Mouse (Mus musculus) thymus, postnatal 0 days (tissue): ENCODE measurements around the gene Olfr798. TPM values are rescaled to one million over a fixed set of nuclear protein-coding genes. Genes with fewer than 3 reads are reported as not detected.

ENCODE experiments used
- DNase-seq: peaks from one replicate; pipeline ENCODE4 v3.0.0-alpha.2; 2015; ENCODE audit warnings: low spot score
- microRNA-seq: library from miRNA; unstranded; fragments of <30 nt; microRNA quantifications from one replicate; pipeline ENCODE4, GENCODE M21; 2016; ENCODE audit warnings: borderline number of aligned reads
- polyA plus RNA-seq: library from polyadenylated mRNA; unstranded; fragments of >200 nt; fragmentation: Nextera tagmentation; extraction: Ambion mirVana; gene quantifications from 2 replicates; pipeline ENCODE4 v1.2.1, GENCODE M21; 2015

The Olfr798 gene
- polyA plus RNA-seq = not detected in 2 replicates

- DNase-seq = no peak
Measured at GRCm38 (mm10) chr10:129627834-129628233, at the start of gene Olfr798. Olfr798 (minus strand) TSS chr10:129627934.

- DNase-seq = no peak
Measured at GRCm38 (mm10) chr10:129673765-129674164, 46.0 kb upstream of the Olfr798 start, which contains the start of gene Olfr801. Olfr801 (minus strand) TSS chr10:129673865.

DNA sequence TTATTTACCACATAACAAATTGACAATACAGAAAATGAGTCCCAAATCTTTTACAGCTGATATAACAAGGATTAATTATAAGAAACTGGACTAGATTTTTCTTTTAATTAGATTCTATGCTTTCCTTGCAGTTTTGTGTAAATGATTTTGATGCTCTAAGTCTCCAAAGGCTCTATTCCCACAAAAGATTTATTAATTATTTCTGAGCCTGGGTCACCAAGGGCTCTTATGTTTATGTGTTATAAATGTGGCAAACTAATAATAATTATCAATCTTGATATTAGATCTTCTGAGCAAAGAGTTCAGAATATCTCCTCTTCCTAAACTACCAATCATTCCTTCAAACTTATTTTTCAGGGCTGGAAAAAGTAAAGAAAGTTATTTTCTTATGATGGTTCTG is 29.7 kb upstream of the Olfr798 start, which contains the start of gene Olfr800:
Olfr800 (plus strand) TSS at position 301 of the 400 bp plus-strand sequence.
- no peak for DNase-seq

DNA sequence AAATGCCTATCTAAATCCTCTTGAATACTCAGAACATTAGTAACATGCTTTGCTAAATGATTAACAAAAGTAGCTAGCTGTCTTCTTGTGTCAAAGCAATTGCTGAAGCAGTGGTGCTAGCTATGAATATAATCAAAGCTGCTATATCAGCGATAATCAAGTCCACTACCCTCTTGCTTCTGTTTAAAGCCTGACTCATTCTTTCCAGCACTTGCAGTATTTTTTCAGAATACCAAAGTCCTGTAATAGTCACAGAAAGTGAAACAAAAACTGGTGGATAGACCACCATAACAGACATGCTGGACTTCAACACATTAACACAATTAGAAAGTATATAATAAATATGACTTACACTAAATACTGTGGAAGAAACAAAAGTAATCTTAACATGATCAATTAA is 24.0 kb upstream of the Olfr798 start:
- no peak for DNase-seq

DNA sequence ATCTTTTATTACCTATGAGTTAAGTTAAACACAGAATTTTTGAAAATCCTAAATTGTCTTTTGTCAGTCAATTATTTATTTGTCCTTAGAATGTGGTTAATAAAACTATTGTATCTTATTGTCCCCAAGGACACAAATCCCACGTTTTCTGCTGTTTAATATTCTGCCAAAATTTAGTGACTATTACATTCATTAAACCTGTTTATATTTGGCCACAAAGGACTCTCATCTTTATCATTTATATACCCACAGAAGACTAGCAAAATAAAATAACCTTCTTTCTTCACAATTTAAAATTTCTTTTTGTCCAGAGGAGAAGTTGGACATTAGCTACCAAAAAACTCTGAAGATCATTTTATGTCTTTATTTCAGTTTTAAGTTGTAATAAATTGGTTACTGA is 9.4 kb upstream of the Olfr798 start, which contains the start of gene Olfr799:
Olfr799 (plus strand) TSS at position 301 of the 400 bp plus-strand sequence.
- no peak for DNase-seq

- DNase-seq = no peak
Measured at GRCm38 (mm10) chr10:129623251-129623650, 4.5 kb downstream of the Olfr798 start.

- DNase-seq = no peak
Measured at GRCm38 (mm10) chr10:129621724-129622123, 6.0 kb downstream of the Olfr798 start.

DNA sequence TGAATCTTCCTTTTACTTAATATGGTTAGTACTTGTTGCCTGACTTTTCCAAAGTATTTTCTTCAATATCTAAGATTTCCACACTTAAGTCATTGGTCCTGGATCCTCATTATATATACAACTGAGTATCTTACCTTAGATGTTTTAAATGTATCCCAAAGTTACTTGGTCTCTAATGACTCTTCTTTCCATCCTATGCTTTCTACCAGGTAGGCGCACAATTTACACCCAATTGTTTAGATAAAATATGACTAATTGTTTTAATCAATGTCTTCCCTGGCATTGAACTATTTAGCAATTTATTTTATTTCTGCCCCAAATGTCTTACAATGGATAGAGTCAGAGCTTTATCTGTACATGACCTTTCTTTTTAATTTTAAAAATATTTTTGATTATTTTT is 15.3 kb downstream of the Olfr798 start, which contains the start of gene Olfr796:
Olfr796 (minus strand) TSS at position 101 of the 400 bp plus-strand sequence.
- no peak for DNase-seq

DNA sequence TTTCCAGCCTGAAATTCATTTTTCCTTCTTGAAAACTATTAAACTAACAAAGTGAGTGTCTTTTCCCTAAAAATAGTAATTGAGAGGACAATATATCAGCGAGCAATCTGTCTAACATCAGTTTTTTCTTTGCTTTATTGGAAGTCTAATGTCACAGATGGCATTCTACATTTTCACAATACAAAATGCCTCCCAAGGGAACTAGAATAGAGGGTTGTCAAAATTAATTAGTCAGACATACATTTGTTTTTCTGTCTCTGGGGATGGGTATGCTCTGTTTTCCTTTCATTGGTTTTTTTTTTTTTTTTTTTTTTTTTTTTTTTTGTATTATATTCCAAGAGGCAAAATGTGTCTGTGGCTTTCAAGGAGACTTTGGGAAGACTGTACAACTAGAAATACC is 50.7 kb downstream of the Olfr798 start:
- DNase-seq = no peak

Small RNA genes lying within 50 kb of the gene (microRNA-seq; reads per million reads assigned to microRNA genes)
- gene Gm23252 = not detected

Other genes starting within 250 kb of the Olfr798 start
- gene Olfr784, start 243.9 kb downstream of the Olfr798 start, polyA plus RNA-seq = 0.05 and 0.08 TPM in 2 replicates
- not detected in 2 replicates for gene Olfr785, start 222.5 kb downstream of the Olfr798 start, polyA plus RNA-seq
- gene Olfr786, start 200.6 kb downstream of the Olfr798 start, polyA plus RNA-seq = not detected in 2 replicates
- not detected in 2 replicates for gene Olfr787, start 166.1 kb downstream of the Olfr798 start, polyA plus RNA-seq
- gene Olfr788, start 156.9 kb downstream of the Olfr798 start, polyA plus RNA-seq = not detected in 2 replicates
- gene Olfr789, start 143.2 kb downstream of the Olfr798 start, polyA plus RNA-seq = not detected in 2 replicates
- not detected in 2 replicates for gene Olfr790, start 129.4 kb downstream of the Olfr798 start, polyA plus RNA-seq
- not detected in 2 replicates for gene Olfr791, start 106.1 kb downstream of the Olfr798 start, polyA plus RNA-seq
- gene Olfr792, start 88.8 kb downstream of the Olfr798 start, polyA plus RNA-seq = not detected in 2 replicates
- gene Olfr794, start 60.3 kb downstream of the Olfr798 start, polyA plus RNA-seq = not detected in 2 replicates
- not detected in 2 replicates for gene Olfr796, start 15.4 kb downstream of the Olfr798 start, polyA plus RNA-seq
- gene Olfr799, start 9.6 kb upstream of the Olfr798 start, polyA plus RNA-seq = not detected in 2 replicates
- not detected in 2 replicates for gene Olfr800, start 29.8 kb upstream of the Olfr798 start, polyA plus RNA-seq
- gene Olfr801, start 45.9 kb upstream of the Olfr798 start, polyA plus RNA-seq = not detected in 2 replicates
- 0.05 and 0.09 TPM in 2 replicates for gene Olfr802, start 60.2 kb upstream of the Olfr798 start, polyA plus RNA-seq
- gene Olfr803, start 66.4 kb upstream of the Olfr798 start, polyA plus RNA-seq = not detected in 2 replicates
- gene Olfr804, start 75.3 kb upstream of the Olfr798 start, polyA plus RNA-seq = not detected in 2 replicates
- not detected in 2 replicates for gene Olfr805, start 101.4 kb upstream of the Olfr798 start, polyA plus RNA-seq
- not detected in 2 replicates for gene Olfr806, start 114.0 kb upstream of the Olfr798 start, polyA plus RNA-seq
- gene Olfr807, start 129.9 kb upstream of the Olfr798 start, polyA plus RNA-seq = not detected in 2 replicates
- not detected in 2 replicates for gene Olfr808, start 137.5 kb upstream of the Olfr798 start, polyA plus RNA-seq
- gene Olfr809, start 146.7 kb upstream of the Olfr798 start, polyA plus RNA-seq = not detected in 2 replicates
- gene Olfr810, start 167.0 kb upstream of the Olfr798 start, polyA plus RNA-seq = not detected in 2 replicates
- gene Olfr811, start 176.5 kb upstream of the Olfr798 start, polyA plus RNA-seq = not detected in 2 replicates
- not detected in 2 replicates for gene Olfr812, start 218.2 kb upstream of the Olfr798 start, polyA plus RNA-seq
- gene Olfr813, start 227.4 kb upstream of the Olfr798 start, polyA plus RNA-seq = not detected in 2 replicates